Mouse (Mus musculus): ENCODE results near the gene Spsb3.
A peak's percentile ranks its signal among the peaks of the same experiment; 100 is the strongest.

DNA sequence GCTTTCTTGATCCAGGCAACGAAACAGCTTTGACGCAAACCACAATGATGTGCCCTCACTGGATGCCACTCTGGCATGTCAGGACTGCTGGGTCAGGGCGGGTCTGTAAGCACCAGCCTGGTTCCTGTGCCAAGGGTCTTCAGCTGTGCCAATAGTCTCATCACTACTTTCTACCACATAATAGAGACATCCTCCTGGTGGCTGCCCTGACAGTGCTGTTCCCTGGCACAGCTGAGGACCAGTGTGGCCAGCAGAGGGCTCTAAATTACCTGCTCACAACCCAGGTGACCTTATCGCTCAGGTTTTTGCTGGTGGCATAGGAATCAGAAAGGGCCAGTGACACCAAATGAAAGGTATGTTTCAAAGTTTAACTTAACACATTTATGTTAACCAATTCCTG lies 45.3 kb upstream of the Spsb3 start:
- peak; percentile 20; the same call in 1 of the 2 replicates for TF ChIP-seq CTCF (IDR thresholded peaks at IDR 0.05; ENCODE audit: borderline replicate concordance, extremely low read depth, insufficient read depth, insufficient read length)
- TF ChIP-seq POLR2A (IDR thresholded peaks at IDR 0.05; ENCODE audit: borderline replicate concordance, extremely low read depth, insufficient read depth, insufficient read length, poor library complexity, severe bottlenecking): no peak

Data from brain, embryonic 14.5 days (tissue).